Mouse (Mus musculus): Measurements from ENCODE around the gene Ptprj. TPM values are rescaled to one million over a fixed set of nuclear protein-coding genes. Genes with fewer than 3 reads are reported as not detected.

The Ptprj gene
- total RNA-seq (2012; rRNA removed), result 7.3 and 9.7 TPM in 2 replicates
- 6.8 and 6.9 TPM in 2 replicates for total RNA-seq (2014; rRNA removed)
- polyA plus RNA-seq (2012; ENCODE audit: insufficient read length, low read depth), result 7.3 and 8.9 TPM in 2 replicates

- peak within 1 kb of the TSS; percentile 87 for H3K4me2 ChIP-seq (ENCODE audit: insufficient read depth, low read depth, poor library complexity, severe bottlenecking)
- peak within 1 kb of the TSS; percentile 68 to 93 (median 86) for H3K4me3 ChIP-seq (replicated peaks in 1 of 3; ENCODE audit: low read depth in 2 of 3, low read length in 2 of 3, poor library complexity in 1 of 3)
- H3K79me2 ChIP-seq (replicated peaks; ENCODE audit: control insufficient read depth, extremely low read depth, insufficient read depth, poor library complexity, severe bottlenecking), result peaks cover 39% of the 10 kb centered on the region
- no peak for DNase-seq (ENCODE audit: extremely low read depth)
- no peaks in the 10 kb centered on the region for H3K36me3 ChIP-seq (replicated peaks in 1 of 2; ENCODE audit: control insufficient read depth in 1 of 2, insufficient read depth in 1 of 2, low read length in 1 of 2)
- peak within 1 kb of the TSS; percentile 81 for H3K9ac ChIP-seq (ENCODE audit: insufficient read depth, low read depth)
- no peaks in the 10 kb centered on the region for H3K9me3 ChIP-seq (replicated peaks; ENCODE audit: low read length)
- in situ Hi-C loops (cut with MboI; ENCODE audit: low pct_ligation_motif_present, low pct_unique_long_range_greater_than_20kb, low sequenced_read_pairs) (loop anchor here (10.0 kb wide), 1 partner anchor 94 kb away; the partner anchor contains the start of gene Nup160), dilution Hi-C loops (cut with MboI; ENCODE audit: extremely low pct_ligation_motif_present, extremely low pct_unique_long_range_greater_than_20kb, low sequenced_read_pairs) (no loop called here)
- H3K27me3 ChIP-seq (replicated peaks), result no peaks in the 10 kb centered on the region
- TF ChIP-seq SIN3A (IDR thresholded peaks at IDR 0.05; ENCODE audit: low read length) (peak; percentile 6; the same call in 1 of the 2 replicates), TCF12 (IDR thresholded peaks at IDR 0.05; ENCODE audit: low read depth, low read length) (peak; percentile 60; the same call in 1 of the 2 replicates), RAD21 (IDR thresholded peaks at IDR 0.05; ENCODE audit: low read depth, low read length) (no peak), TBP (conservative IDR thresholded peaks at IDR 0.05; ENCODE audit: low read depth, low read length) (no peak), NRF1 (IDR thresholded peaks at IDR 0.05; ENCODE audit: low read depth, low read length) (no peak), IRF4 (IDR thresholded peaks at IDR 0.05; ENCODE audit: low read depth, low read length) (no peak), GABPA (IDR thresholded peaks at IDR 0.05; ENCODE audit: insufficient replicate concordance, low read depth, low read length) (no peak), CHD2 (IDR thresholded peaks at IDR 0.05; ENCODE audit: low read length) (peak; percentile 2; the same call in 1 of the 2 replicates), ZKSCAN1 (IDR thresholded peaks at IDR 0.05; ENCODE audit: borderline replicate concordance, low read depth, low read length) (no peak), USF1 (IDR thresholded peaks at IDR 0.05; ENCODE audit: low read depth, low read length) (no peak), ZC3H11A (IDR thresholded peaks at IDR 0.05; ENCODE audit: low read depth, low read length) (no peak), MXI1 (IDR thresholded peaks at IDR 0.05; ENCODE audit: low read depth, low read length) (peak; percentile 46; the same call in 1 of the 2 replicates), MYC (IDR thresholded peaks at IDR 0.05; ENCODE audit: low read depth, low read length) (no peak), JUN (IDR thresholded peaks at IDR 0.05; ENCODE audit: insufficient read depth, low read depth, low read length) (no peak), ZMIZ1 (IDR thresholded peaks at IDR 0.05; ENCODE audit: low read depth, low read length) (peak; percentile 52; the same call in 1 of the 2 replicates), CTCF (conservative IDR thresholded peaks at IDR 0.05 in 1 of 2, IDR thresholded peaks at IDR 0.05 in 1 of 2; ENCODE audit: low read depth in 2 of 2, low read length in 2 of 2) (no peak), NELFE (IDR thresholded peaks at IDR 0.05; ENCODE audit: low read depth, low read length) (peak; percentile 33; the same call in 1 of the 2 replicates), POLR2A (IDR thresholded peaks at IDR 0.05; ENCODE audit: low read depth, low read length) (peak; percentile 66; the same call in 1 of the 2 replicates)
- H3K4me1 ChIP-seq (ENCODE audit: control insufficient read depth in 1 of 2, insufficient read depth in 2 of 2), result peaks cover 22 to 70% of the 10 kb centered on the region in 2 experiments
- peak within 1 kb of the TSS; percentile 44 for H3K27ac ChIP-seq (ENCODE audit: insufficient read depth, low read depth)
Measured at GRCm38 (mm10) chr2:90580236-90581005, at the start of gene Ptprj. Gene Ptprj (minus strand): TSS chr2:90580647.

- dilution Hi-C loops (cut with MboI; ENCODE audit: extremely low pct_ligation_motif_present, extremely low pct_unique_long_range_greater_than_20kb, low sequenced_read_pairs), result no loop called here
- no peak for DNase-seq (ENCODE audit: extremely low read depth)
- H3K4me2 ChIP-seq (ENCODE audit: insufficient read depth, low read depth, poor library complexity, severe bottlenecking), result no peak overlapping the region
- no peaks in the 10 kb centered on the region for H3K36me3 ChIP-seq (replicated peaks in 1 of 2; ENCODE audit: control insufficient read depth in 1 of 2, insufficient read depth in 1 of 2, low read length in 1 of 2)
- H3K4me3 ChIP-seq (replicated peaks in 1 of 3; ENCODE audit: low read depth in 2 of 3, low read length in 2 of 3, poor library complexity in 1 of 3), result no peak overlapping the region
- H3K9me3 ChIP-seq (replicated peaks; ENCODE audit: low read length), result no peaks in the 10 kb centered on the region
- no peak overlapping the region for H3K27ac ChIP-seq (ENCODE audit: insufficient read depth, low read depth)
- peaks cover 6 to 20% of the 10 kb centered on the region in 2 experiments; a peak in 3 of 4 replicates for H3K4me1 ChIP-seq (ENCODE audit: control insufficient read depth in 1 of 2, insufficient read depth in 2 of 2)
- in situ Hi-C loops (cut with MboI; ENCODE audit: low pct_ligation_motif_present, low pct_unique_long_range_greater_than_20kb, low sequenced_read_pairs), result no loop called here
- no peak overlapping the region for H3K9ac ChIP-seq (ENCODE audit: insufficient read depth, low read depth)
- H3K79me2 ChIP-seq (replicated peaks; ENCODE audit: control insufficient read depth, extremely low read depth, insufficient read depth, poor library complexity, severe bottlenecking), result no peaks in the 10 kb centered on the region
- TF ChIP-seq E2F4 (IDR thresholded peaks at IDR 0.05; ENCODE audit: insufficient replicate concordance, low read depth, low read length) (no peak), RCOR1 (conservative IDR thresholded peaks at IDR 0.05; ENCODE audit: low read depth, low read length) (no peak), CHD1 (IDR thresholded peaks at IDR 0.05; ENCODE audit: low read depth, low read length) (no peak), ETS1 (conservative IDR thresholded peaks at IDR 0.05; ENCODE audit: low read depth, low read length) (no peak), IRF4 (IDR thresholded peaks at IDR 0.05; ENCODE audit: low read depth, low read length) (no peak)
- no peaks in the 10 kb centered on the region for H3K27me3 ChIP-seq (replicated peaks)
Measured at GRCm38 (mm10) chr2:90629552-90629951, 49.1 kb upstream of the Ptprj start.

Measured in CH12.LX (cell line).